Mouse (Mus musculus) limb, embryonic 15.5 days (tissue): Measurements from ENCODE around the gene Spata4. TPM values are rescaled to one million over a fixed set of nuclear protein-coding genes. Genes with fewer than 3 reads are reported as not detected.
A peak's percentile ranks its signal among the peaks of the same experiment; 100 is the strongest.

ENCODE experiments used
- ATAC-seq: fragments of 200-750 bp; cut with Nextera tagmentation; 2 replicates; pipeline ENCODE4 v1.8.0; 2017; ENCODE audit warnings: low read depth, moderate TSS enrichment; ENCODE audit not compliant: insufficient number of reproducible peaks, low FRiP score, low TSS enrichment
- H3K27ac ChIP-seq: fragments of 300-500 bp; sonication (generic); 2 replicates; pipeline ENCODE4 v1.5.1; 2015; ENCODE audit warnings: moderate library complexity, mild to moderate bottlenecking, inconsistent platforms
- H3K27me3 ChIP-seq: fragments of 300-500 bp; sonication (generic); 2 replicates; pipeline ENCODE4 v1.6.1; 2015; ENCODE audit warnings: inconsistent platforms
- H3K36me3 ChIP-seq: fragments of 300-500 bp; sonication (generic); 2 replicates; pipeline ENCODE4 v1.6.1; 2015; ENCODE audit warnings: inconsistent platforms
- H3K4me1 ChIP-seq: fragments of 300-500 bp; sonication (generic); 2 replicates; pipeline ENCODE4 v1.6.1; 2015; ENCODE audit warnings: inconsistent platforms
- H3K4me2 ChIP-seq: fragments of 300-500 bp; sonication (generic); 2 replicates; pipeline ENCODE4 v1.6.1; 2015; ENCODE audit warnings: mild to moderate bottlenecking, inconsistent platforms
- H3K4me3 ChIP-seq: fragments of 300-500 bp; sonication (generic); 2 replicates; pipeline ENCODE4 v1.5.1; 2015; ENCODE audit warnings: mild to moderate bottlenecking, inconsistent platforms
- H3K9ac ChIP-seq: fragments of 300-500 bp; sonication (generic); 2 replicates; pipeline ENCODE4 v1.6.1; 2015; ENCODE audit warnings: inconsistent platforms
- H3K9me3 ChIP-seq: fragments of 300-500 bp; sonication (generic); 2 replicates; pipeline ENCODE4 v1.6.1; 2016; ENCODE audit warnings: inconsistent platforms
- WGBS: fragments of 180-500 bp; shearing (Covaris S2); methylation state at CpG from one replicate; pipeline ENCODE4 v1.1.7; 2015; 5-methylcytosine and 5-hydroxymethylcytosine counted together
- polyA plus RNA-seq: library from polyadenylated mRNA; unstranded; fragments of >200 nt; fragmentation: Nextera tagmentation; extraction: Ambion mirVana; gene quantifications from 2 replicates; pipeline ENCODE4 v1.2.1, GENCODE M21; 2015

Gene Spata4
- not detected in 2 replicates for polyA plus RNA-seq

- no peak for ATAC-seq
- no peaks in the 10 kb centered on the region for H3K27me3 ChIP-seq
- H3K4me2 ChIP-seq, result peak within 1 kb of the TSS; percentile 46
- peaks cover 6% of the 10 kb centered on the region; the same call in 1 of the 2 replicates for H3K4me1 ChIP-seq
- no peak within 1 kb of the TSS for H3K9ac ChIP-seq
- no peaks in the 10 kb centered on the region for H3K36me3 ChIP-seq
- H3K9me3 ChIP-seq, result no peaks in the 10 kb centered on the region
- no peak within 1 kb of the TSS for H3K27ac ChIP-seq
- H3K4me3 ChIP-seq, result peak within 1 kb of the TSS; percentile 21
- WGBS, result 15% methylated on average over 21 of the region's 21 CpGs
These were observed at the start of gene Spata4 for GRCm38 (mm10) chr8:54600671-54601251. TSS of gene Spata4 (plus strand) at chr8:54600781.

- Histone ChIP-seq H3K36me3 (no peaks in the 10 kb centered on the region), H3K9ac (no peak overlapping the region), H3K9me3 (no peaks in the 10 kb centered on the region), H3K4me1 (no peaks in the 10 kb centered on the region), H3K4me2 (no peak overlapping the region), H3K27me3 (no peaks in the 10 kb centered on the region), H3K4me3 (no peak overlapping the region), H3K27ac (no peak overlapping the region)
- WGBS, result 79% methylated on average over 2 of the region's 2 CpGs
- no peak for ATAC-seq
These were observed 45.7 kb upstream of the Spata4 start for GRCm38 (mm10) chr8:54554921-54555320.

- Histone ChIP-seq H3K9ac (no peak overlapping the region), H3K4me3 (no peak overlapping the region), H3K27ac (no peak overlapping the region), H3K9me3 (no peaks in the 10 kb centered on the region), H3K36me3 (no peaks in the 10 kb centered on the region), H3K4me1 (no peaks in the 10 kb centered on the region), H3K4me2 (no peak overlapping the region), H3K27me3 (no peaks in the 10 kb centered on the region)
- ATAC-seq, result no peak
- 72% methylated on average over 4 of the region's 4 CpGs for WGBS
These were observed 38.4 kb upstream of the Spata4 start for GRCm38 (mm10) chr8:54562137-54562536.

- no peaks in the 10 kb centered on the region for H3K4me1 ChIP-seq
- no peak overlapping the region for H3K9ac ChIP-seq
- H3K4me2 ChIP-seq, result no peak overlapping the region
- WGBS, result 90% methylated on average over 1 of the region's 1 CpGs
- H3K36me3 ChIP-seq, result no peaks in the 10 kb centered on the region
- no peak overlapping the region for H3K27ac ChIP-seq
- no peaks in the 10 kb centered on the region for H3K27me3 ChIP-seq
- no peak for ATAC-seq
- no peak overlapping the region for H3K4me3 ChIP-seq
- H3K9me3 ChIP-seq, result no peaks in the 10 kb centered on the region
These were observed 35.4 kb upstream of the Spata4 start for GRCm38 (mm10) chr8:54565181-54565580.

- 0 out of 2 replicates have a peak, but pooled peaks cover 2% of the 10 kb centered on the region for H3K4me1 ChIP-seq
- no peak overlapping the region for H3K9ac ChIP-seq
- no peaks in the 10 kb centered on the region for H3K36me3 ChIP-seq
- no peak overlapping the region for H3K4me3 ChIP-seq
- ATAC-seq, result no peak
- no peak overlapping the region for H3K27ac ChIP-seq
- no peaks in the 10 kb centered on the region for H3K9me3 ChIP-seq
- 84% methylated on average over 7 of the region's 7 CpGs for WGBS
- H3K4me2 ChIP-seq, result no peak overlapping the region
- no peaks in the 10 kb centered on the region for H3K27me3 ChIP-seq
These were observed 34.8 kb upstream of the Spata4 start for GRCm38 (mm10) chr8:54565603-54566260.

- Histone ChIP-seq H3K9me3 (no peaks in the 10 kb centered on the region), H3K36me3 (no peaks in the 10 kb centered on the region), H3K27ac (no peak overlapping the region), H3K4me3 (no peak overlapping the region), H3K4me1 (peaks cover 2% of the 10 kb centered on the region; the same call in 1 of the 2 replicates), H3K27me3 (no peaks in the 10 kb centered on the region), H3K4me2 (no peak overlapping the region), H3K9ac (no peak overlapping the region)
- no peak for ATAC-seq
- 82% methylated on average over 2 of the region's 2 CpGs for WGBS
These were observed 33.4 kb upstream of the Spata4 start for GRCm38 (mm10) chr8:54567168-54567567.

- H3K27me3 ChIP-seq, result no peaks in the 10 kb centered on the region
- H3K9ac ChIP-seq, result no peak overlapping the region
- H3K4me3 ChIP-seq, result no peak overlapping the region
- H3K4me1 ChIP-seq, result peaks cover 2% of the 10 kb centered on the region; the same call in 1 of the 2 replicates
- H3K9me3 ChIP-seq, result no peaks in the 10 kb centered on the region
- 50% methylated on average over 15 of the region's 15 CpGs for WGBS
- no peak overlapping the region for H3K4me2 ChIP-seq
- no peak for ATAC-seq
- H3K36me3 ChIP-seq, result no peaks in the 10 kb centered on the region
- no peak overlapping the region for H3K27ac ChIP-seq
These were observed 29.7 kb upstream of the Spata4 start for GRCm38 (mm10) chr8:54570618-54571609.

GRCm38 (mm10) chr8:54581436-54581835 lies 19.1 kb upstream of the Spata4 start:
- 78% methylated on average over 3 of the region's 3 CpGs for WGBS

GRCm38 (mm10) chr8:54582886-54583285 lies 17.7 kb upstream of the Spata4 start:
- no peak overlapping the region for H3K4me2 ChIP-seq
- H3K4me1 ChIP-seq, result no peaks in the 10 kb centered on the region
- H3K9me3 ChIP-seq, result no peaks in the 10 kb centered on the region
- no peaks in the 10 kb centered on the region for H3K36me3 ChIP-seq
- WGBS, result 35% methylated on average over 1 of the region's 1 CpGs
- no peaks in the 10 kb centered on the region for H3K27me3 ChIP-seq
- H3K4me3 ChIP-seq, result no peak overlapping the region
- H3K27ac ChIP-seq, result no peak overlapping the region
- no peak for ATAC-seq
- no peak overlapping the region for H3K9ac ChIP-seq

More at GRCm38 (mm10) chr8:54581436-54581835, 19.1 kb upstream of the Spata4 start:
- no peaks in the 10 kb centered on the region for H3K27me3 ChIP-seq
- H3K4me3 ChIP-seq, result no peak overlapping the region
- H3K4me2 ChIP-seq, result no peak overlapping the region
- no peak overlapping the region for H3K27ac ChIP-seq
- no peaks in the 10 kb centered on the region for H3K4me1 ChIP-seq
- no peaks in the 10 kb centered on the region for H3K36me3 ChIP-seq
- no peaks in the 10 kb centered on the region for H3K9me3 ChIP-seq
- no peak overlapping the region for H3K9ac ChIP-seq
- no peak for ATAC-seq

- no peak for ATAC-seq
- 70% methylated on average over 5 of the region's 5 CpGs for WGBS
- H3K9ac ChIP-seq, result no peak overlapping the region
- no peak overlapping the region for H3K4me2 ChIP-seq
- H3K27ac ChIP-seq, result no peak overlapping the region
- no peaks in the 10 kb centered on the region for H3K9me3 ChIP-seq
- no peaks in the 10 kb centered on the region for H3K4me1 ChIP-seq
- no peak overlapping the region for H3K4me3 ChIP-seq
- H3K27me3 ChIP-seq, result no peaks in the 10 kb centered on the region
- no peaks in the 10 kb centered on the region for H3K36me3 ChIP-seq
These were observed 5.9 kb upstream of the Spata4 start for GRCm38 (mm10) chr8:54594634-54595033.

- H3K36me3 ChIP-seq, result no peaks in the 10 kb centered on the region
- no peak overlapping the region for H3K9ac ChIP-seq
- H3K4me1 ChIP-seq, result peaks cover 6% of the 10 kb centered on the region; the same call in 1 of the 2 replicates
- 64% methylated on average over 2 of the region's 2 CpGs for WGBS
- no peaks in the 10 kb centered on the region for H3K9me3 ChIP-seq
- H3K4me2 ChIP-seq, result no peak overlapping the region
- no peak overlapping the region for H3K27ac ChIP-seq
- no peaks in the 10 kb centered on the region for H3K27me3 ChIP-seq
- ATAC-seq, result no peak
- no peak overlapping the region for H3K4me3 ChIP-seq
These were observed 4.5 kb upstream of the Spata4 start for GRCm38 (mm10) chr8:54596051-54596450.
